Mouse (Mus musculus) MEL (cell line): Measurements from ENCODE around the gene Lrrc3c. TPM values are rescaled to one million over a fixed set of nuclear protein-coding genes. Genes with fewer than 3 reads are reported as not detected.

ENCODE experiments used
- DNase-seq: peaks from one replicate; pipeline ENCODE4 v3.0.0; 2011; ENCODE audit warnings: low read depth, low spot score
- H3K27ac ChIP-seq: 2 replicates; pipeline ENCODE4 v1.5.1; 2012; ENCODE audit warnings: low read depth, mild to moderate bottlenecking, control low read depth, low read length, moderate library complexity; ENCODE audit not compliant: control insufficient read depth
- H3K27me3 ChIP-seq, 2 experiments: fragments of 150-350 bp in 1 of 2; sonication (generic) in 1 of 2; 2 replicates each; pipeline ENCODE4 v1.6.1; 2012; ENCODE audit warnings: low read length in 2 of 2, mild to moderate bottlenecking in 2 of 2, improper control_type of control experiment in 1 of 2, moderate library complexity in 1 of 2; ENCODE audit not compliant: insufficient read depth in 2 of 2, control insufficient read depth in 1 of 2
- H3K36me3 ChIP-seq, 2 experiments: 2 replicates each; pipeline ENCODE4 v1.6.1; 2012 to 2014; ENCODE audit warnings: low read length in 2 of 2, improper control_type of control experiment in 1 of 2, inconsistent platforms in 1 of 2, mild to moderate bottlenecking in 1 of 2; ENCODE audit not compliant: insufficient read depth in 2 of 2, control insufficient read depth in 1 of 2
- H3K4me1 ChIP-seq, 2 experiments: fragments of 150-350 bp in 1 of 2; sonication (generic) in 1 of 2; 2 replicates each; pipeline ENCODE4 v1.6.1; 2012; ENCODE audit warnings: low read length in 2 of 2, improper control_type of control experiment in 1 of 2, mild to moderate bottlenecking in 1 of 2; ENCODE audit not compliant: insufficient read depth in 2 of 2, control insufficient read depth in 1 of 2
- H3K4me3 ChIP-seq, 2 experiments: fragments of 150-350 bp in 1 of 2; sonication (generic) in 1 of 2; 2 replicates each; pipeline ENCODE4 v1.5.1; 2012; ENCODE audit warnings: low read depth in 2 of 2, low read length in 2 of 2, mild to moderate bottlenecking in 2 of 2, moderate library complexity in 2 of 2, control low read depth in 1 of 2, improper control_type of control experiment in 1 of 2; ENCODE audit not compliant: control insufficient read depth in 1 of 2, insufficient read depth in 1 of 2
- H3K79me2 ChIP-seq: 2 replicates; pipeline ENCODE4 v1.6.1; 2012; ENCODE audit warnings: mild to moderate bottlenecking, low read length, moderate library complexity; ENCODE audit not compliant: control insufficient read depth, poor library complexity, insufficient read depth
- H3K9ac ChIP-seq: 2 replicates; pipeline ENCODE4 v1.6.1; 2012; ENCODE audit warnings: low read depth, mild to moderate bottlenecking, control low read depth, low read length, moderate library complexity; ENCODE audit not compliant: control insufficient read depth, poor library complexity, severe bottlenecking
- H3K9me3 ChIP-seq: fragments of 150-350 bp; sonication (generic); replicated peaks from 2 replicates; pipeline ENCODE4 v1.6.1; 2012; ENCODE audit warnings: mild to moderate bottlenecking, low read length, improper control_type of control experiment, moderate library complexity; ENCODE audit not compliant: insufficient read depth
- BHLHE40 ChIP-seq: IDR thresholded peaks from 2 replicates; pipeline ENCODE4 v1.6.1; 2012; ENCODE audit warnings: low read depth, mild to moderate bottlenecking, inconsistent platforms, low read length, improper control_type of control experiment, borderline replicate concordance
- CHD1 ChIP-seq: IDR thresholded peaks from 2 replicates; pipeline ENCODE4 v1.6.1; 2012; ENCODE audit warnings: low read depth, mild to moderate bottlenecking, inconsistent platforms, low read length, improper control_type of control experiment
- CHD2 ChIP-seq: IDR thresholded peaks from 2 replicates; pipeline ENCODE4 v1.6.1; 2011; ENCODE audit warnings: low read length, improper control_type of control experiment
- CTCF ChIP-seq, 3 experiments: IDR thresholded peaks in 2 of 3; conservative IDR thresholded peaks in 1 of 3; 2 replicates each; pipeline ENCODE4 v1.5.1; 2011 to 2012; ENCODE audit warnings: low read length in 3 of 3, low read depth in 2 of 3, mild to moderate bottlenecking in 2 of 3, improper control_type of control experiment in 1 of 3, inconsistent platforms in 1 of 3, mixed read lengths in 1 of 3, moderate library complexity in 1 of 3; ENCODE audit not compliant: control insufficient read depth in 1 of 3, insufficient read depth in 1 of 3, poor library complexity in 1 of 3, severe bottlenecking in 1 of 3
- E2F4 ChIP-seq: IDR thresholded peaks from 2 replicates; pipeline ENCODE4 v1.6.1; 2011; ENCODE audit warnings: low read depth, low read length, improper control_type of control experiment, borderline replicate concordance
- EP300 ChIP-seq, 2 experiments: IDR thresholded peaks; 2 replicates each; pipeline ENCODE4 v1.6.1; 2011; ENCODE audit warnings: improper control_type of control experiment in 2 of 2, low read length in 2 of 2, low read depth in 1 of 2, mild to moderate bottlenecking in 1 of 2
- ETS1 ChIP-seq: IDR thresholded peaks from 2 replicates; pipeline ENCODE4 v1.6.1; 2012; ENCODE audit warnings: low read depth, mild to moderate bottlenecking, inconsistent platforms, low read length, improper control_type of control experiment, moderate library complexity
- JUND ChIP-seq: IDR thresholded peaks from 2 replicates; pipeline ENCODE4 v1.6.1; 2011; ENCODE audit warnings: low read depth, mild to moderate bottlenecking, improper control_type of control experiment, low read length
- KAT2A ChIP-seq: conservative IDR thresholded peaks from 2 replicates; pipeline ENCODE4 v1.6.1; 2012; ENCODE audit warnings: low read depth, low read length, improper control_type of control experiment, inconsistent platforms
- MAX ChIP-seq: IDR thresholded peaks from 2 replicates; pipeline ENCODE4 v1.6.1; 2011; ENCODE audit warnings: low read length, improper control_type of control experiment
- MEF2A ChIP-seq: IDR thresholded peaks from 2 replicates; pipeline ENCODE4 v1.6.1; 2014; ENCODE audit warnings: low read depth, mild to moderate bottlenecking, inconsistent platforms, low read length, improper control_type of control experiment; ENCODE audit not compliant: poor library complexity, insufficient replicate concordance, severe bottlenecking; ENCODE audit errors: extremely low read depth
- MXI1 ChIP-seq: IDR thresholded peaks from 2 replicates; pipeline ENCODE4 v1.6.1; 2011; ENCODE audit warnings: mild to moderate bottlenecking, low read depth, low read length, improper control_type of control experiment
- MYB ChIP-seq: IDR thresholded peaks from 2 replicates; pipeline ENCODE4 v1.6.1; 2011; ENCODE audit warnings: mild to moderate bottlenecking, low read depth, low read length, improper control_type of control experiment
- MYC ChIP-seq: IDR thresholded peaks from 2 replicates; pipeline ENCODE4 v1.6.1; 2011; ENCODE audit warnings: low read depth, mild to moderate bottlenecking, low read length, improper control_type of control experiment, moderate library complexity
- NELFE ChIP-seq: IDR thresholded peaks from 2 replicates; pipeline ENCODE4 v1.6.1; 2011; ENCODE audit warnings: low read depth, low read length, improper control_type of control experiment
- POLR2A ChIP-seq, 2 experiments: IDR thresholded peaks; 2 replicates each; pipeline ENCODE4 v1.6.1; 2011 to 2012; ENCODE audit warnings: low read length in 2 of 2, mild to moderate bottlenecking in 2 of 2, control low read depth in 1 of 2, improper control_type of control experiment in 1 of 2, low read depth in 1 of 2, moderate library complexity in 1 of 2; ENCODE audit not compliant: control insufficient read depth in 1 of 2, insufficient read depth in 1 of 2, poor library complexity in 1 of 2
- RAD21 ChIP-seq: IDR thresholded peaks from 2 replicates; pipeline ENCODE4 v1.6.1; 2011; ENCODE audit warnings: mild to moderate bottlenecking, low read depth, low read length, improper control_type of control experiment
- RCOR1 ChIP-seq: IDR thresholded peaks from 2 replicates; pipeline ENCODE4 v1.6.1; 2012; ENCODE audit warnings: low read depth, mild to moderate bottlenecking, inconsistent platforms, low read length, improper control_type of control experiment
- SIN3A ChIP-seq: IDR thresholded peaks from 2 replicates; pipeline ENCODE4 v1.6.1; 2012; ENCODE audit warnings: low read length, improper control_type of control experiment, inconsistent platforms
- SMC3 ChIP-seq: IDR thresholded peaks from 2 replicates; pipeline ENCODE4 v1.6.1; 2011; ENCODE audit warnings: low read depth, low read length, improper control_type of control experiment
- TAL1 ChIP-seq: IDR thresholded peaks from 2 replicates; pipeline ENCODE4 v1.6.1; 2012; ENCODE audit warnings: mild to moderate bottlenecking, inconsistent platforms, low read length, moderate library complexity, mixed read lengths
- UBTF ChIP-seq: IDR thresholded peaks from 2 replicates; pipeline ENCODE4 v1.6.1; 2012; ENCODE audit warnings: low read depth, mild to moderate bottlenecking, inconsistent platforms, low read length, improper control_type of control experiment, moderate library complexity, borderline replicate concordance; ENCODE audit not compliant: insufficient read depth
- USF2 ChIP-seq, 2 experiments: IDR thresholded peaks; 2 replicates each; pipeline ENCODE4 v1.6.1; 2011 to 2012; ENCODE audit warnings: improper control_type of control experiment in 2 of 2, low read length in 2 of 2, borderline replicate concordance in 1 of 2, inconsistent platforms in 1 of 2, low read depth in 1 of 2, mild to moderate bottlenecking in 1 of 2; ENCODE audit not compliant: insufficient read depth in 1 of 2
- ZC3H11A ChIP-seq: IDR thresholded peaks from 2 replicates; pipeline ENCODE4 v1.6.1; 2012; ENCODE audit warnings: low read depth, mild to moderate bottlenecking, inconsistent platforms, low read length, improper control_type of control experiment
- ZKSCAN1 ChIP-seq: IDR thresholded peaks from 2 replicates; pipeline ENCODE4 v1.6.1; 2012; ENCODE audit warnings: low read depth, mild to moderate bottlenecking, inconsistent platforms, low read length, improper control_type of control experiment, moderate library complexity
- polyA plus RNA-seq, 2 experiments: library from polyadenylated mRNA; stranded (reverse) in 1 of 2; unstranded in 1 of 2; fragments of >175 nt in 1 of 2; fragments of >200 nt in 1 of 2; gene quantifications; 2 replicates each; pipeline versions ENCODE4 v1.2.1 to v1.2.4; 2012; ENCODE audit warnings: low replicate concordance in 2 of 2, low read depth in 1 of 2; ENCODE audit not compliant: insufficient read length in 2 of 2, insufficient read depth in 1 of 2, missing spikeins in 1 of 2
- total RNA-seq: library from RNA; depleted of rRNA; stranded (reverse); fragments of 300-350 nt; gene quantifications from 2 replicates; pipeline ENCODE4 v1.2.3, GENCODE M21; 2012

The Lrrc3c gene
- total and polyA plus RNA-seq, 3 experiments: not detected

- TF ChIP-seq MYB (no peak), CHD1 (no peak), MXI1 (peak; percentile 47; the same call in 1 of the 2 replicates), MYC (no peak)
Measured at GRCm38 (mm10) chr11:98550975-98551828, 46.9 kb upstream of the Lrrc3c start, which contains the start of gene Zpbp2 (continued).

GRCm38 (mm10) chr11:98553966-98554365, 44.1 kb upstream of the Lrrc3c start:
- H3K27me3 ChIP-seq: peaks cover 3 to 16% of the 10 kb centered on the region in 2 experiments
- H3K9ac ChIP-seq: no peak overlapping the region
- peaks cover 0 to 16% of the 10 kb centered on the region in 2 experiments; a peak in 2 of 4 replicates for H3K36me3 ChIP-seq
- no peaks in the 10 kb centered on the region; the same call in 1 of the 2 replicates for H3K79me2 ChIP-seq
- no peak overlapping the region for H3K27ac ChIP-seq
- H3K4me1 ChIP-seq: peaks cover 7 to 9% of the 10 kb centered on the region in 2 experiments
- no peaks in the 10 kb centered on the region for H3K9me3 ChIP-seq
- no peak overlapping the region for H3K4me3 ChIP-seq
- TF ChIP-seq CTCF (IDR thresholded peaks at IDR 0.05 in 2 of 3, conservative IDR thresholded peaks at IDR 0.05 in 1 of 3; ENCODE audit: control insufficient read depth in 1 of 3, insufficient read depth in 1 of 3, low read depth in 2 of 3, low read length in 3 of 3, poor library complexity in 1 of 3, severe bottlenecking in 1 of 3): peak in 2 of 3 experiments; percentile 28 to 46; a peak in 2 of 6 replicates
- TF ChIP-seq MEF2A: no peak
- TF ChIP-seq RAD21: no peak; the same call in 1 of the 2 replicates
- no peak for TF ChIP-seq JUND
- no peak for TF ChIP-seq UBTF
- TF ChIP-seq ETS1: no peak
- no peak for TF ChIP-seq E2F4
- no peak for TF ChIP-seq USF2 (IDR thresholded peaks at IDR 0.05; ENCODE audit: borderline replicate concordance in 1 of 2, insufficient read depth in 1 of 2, low read depth in 1 of 2, low read length in 2 of 2)
- TF ChIP-seq, all 39 proteins: peak for 1
- DNase-seq: no peak

GRCm38 (mm10) chr11:98555124-98555700, 42.9 kb upstream of the Lrrc3c start:
- Histone ChIP-seq H3K9ac (no peak overlapping the region), H3K4me3 (no peak overlapping the region), H3K9me3 (no peaks in the 10 kb centered on the region), H3K4me1 (peaks cover 6 to 9% of the 10 kb centered on the region in 2 experiments), H3K27ac (no peak overlapping the region), H3K36me3 (peaks cover 0 to 16% of the 10 kb centered on the region in 2 experiments; a peak in 2 of 4 replicates), H3K79me2 (no peaks in the 10 kb centered on the region; the same call in 1 of the 2 replicates), H3K27me3 (peaks cover 10 to 26% of the 10 kb centered on the region in 2 experiments)
- TF ChIP-seq MYB: no peak
- TF ChIP-seq RAD21: peak; percentile 85
- no peak for TF ChIP-seq RCOR1
- TF ChIP-seq MAX: peak; percentile 83
- peak in 2 of 3 experiments; percentile 44 to 90; a peak in 3 of 6 replicates for TF ChIP-seq CTCF (IDR thresholded peaks at IDR 0.05 in 2 of 3, conservative IDR thresholded peaks at IDR 0.05 in 1 of 3; ENCODE audit: control insufficient read depth in 1 of 3, insufficient read depth in 1 of 3, low read depth in 2 of 3, low read length in 3 of 3, poor library complexity in 1 of 3, severe bottlenecking in 1 of 3)
- no peak for TF ChIP-seq JUND
- TF ChIP-seq CHD2: no peak
- no peak for TF ChIP-seq BHLHE40
- no peak for TF ChIP-seq TAL1
- 0 out of 2 replicates have a peak, but pooled peaks have one; percentile 20 for TF ChIP-seq SIN3A
- TF ChIP-seq MYC: peak; percentile 91
- no peak for TF ChIP-seq POLR2A (IDR thresholded peaks at IDR 0.05; ENCODE audit: control insufficient read depth in 1 of 2, insufficient read depth in 1 of 2, low read depth in 1 of 2, low read length in 2 of 2, poor library complexity in 1 of 2)
- peak; percentile 93 for TF ChIP-seq ZC3H11A
- no peak for TF ChIP-seq ZKSCAN1
- no peak for TF ChIP-seq KAT2A
- no peak for TF ChIP-seq NELFE
- TF ChIP-seq SMC3: peak; percentile 96
- TF ChIP-seq EP300 (IDR thresholded peaks at IDR 0.05; ENCODE audit: low read depth in 1 of 2, low read length in 2 of 2): no peak
- DNase-seq: peak; percentile 58
